Mouse (Mus musculus): ENCODE results near the gene Lhx9. TPM values are rescaled to one million over a fixed set of nuclear protein-coding genes. Genes with fewer than 3 reads are reported as not detected.
"Not testable (repeated sequence)": the region's sequence is repeated elsewhere in the genome, so short reads cannot be mapped to it uniquely, and the experiment has no call there.

The Lhx9 gene
- 0.05 and 0.07 TPM in 2 replicates for polyA plus RNA-seq (2012; rRNA removed)

- no peak for DNase-seq (ENCODE audit: low read depth in 1 of 2, low spot score in 2 of 2)
- Histone ChIP-seq H3K4me1 (ENCODE audit: control insufficient read depth, insufficient read depth, insufficient read length) (peaks cover 7% of the 10 kb centered on the region; the same call in 1 of the 2 replicates), H3K4me3 (ENCODE audit: extremely low read depth, insufficient read depth, insufficient read length) (no peak within 1 kb of the TSS), H3K27ac (ENCODE audit: insufficient read depth, low read length) (no peak within 1 kb of the TSS), H3K36me3 (ENCODE audit: control insufficient read depth, insufficient read depth, low read length) (peaks cover 2% of the 10 kb centered on the region; the same call in 1 of the 2 replicates), H3K27me3 (ENCODE audit: control insufficient read depth, insufficient read depth, low read length) (peaks cover 33% of the 10 kb centered on the region)
- TF ChIP-seq CTCF (IDR thresholded peaks at IDR 0.05; ENCODE audit: extremely low read depth, insufficient read depth, insufficient read length, insufficient replicate concordance) (no peak), POLR2A (IDR thresholded peaks at IDR 0.05; ENCODE audit: low read depth, low read length) (no peak)
- WGBS = 7% methylated on average over 33 of the region's 33 CpGs
Observed at GRCm38 (mm10) chr1:138848511-138849109, at the start of gene Lhx9. Gene Lhx9, minus strand, starts transcription at chr1:138848577.

GRCm38 (mm10) chr1:138896088-138896487 lies 47.7 kb upstream of the Lhx9 start:
- Histone ChIP-seq H3K4me1 (ENCODE audit: control insufficient read depth, insufficient read depth, insufficient read length) (no peaks in the 10 kb centered on the region), H3K27me3 (ENCODE audit: control insufficient read depth, insufficient read depth, low read length) (no peaks in the 10 kb centered on the region), H3K36me3 (ENCODE audit: control insufficient read depth, insufficient read depth, low read length) (no peaks in the 10 kb centered on the region), H3K27ac (ENCODE audit: insufficient read depth, low read length) (no peak overlapping the region), H3K4me3 (ENCODE audit: extremely low read depth, insufficient read depth, insufficient read length) (no peak overlapping the region)
- no peak for TF ChIP-seq CTCF (IDR thresholded peaks at IDR 0.05; ENCODE audit: extremely low read depth, insufficient read depth, insufficient read length, insufficient replicate concordance)
- no peak for TF ChIP-seq POLR2A (IDR thresholded peaks at IDR 0.05; ENCODE audit: low read depth, low read length)
- WGBS = 83% methylated on average over 3 of the region's 3 CpGs
- DNase-seq (ENCODE audit: low read depth in 1 of 2, low spot score in 2 of 2) = no peak

GRCm38 (mm10) chr1:138877470-138878254 lies 29.3 kb upstream of the Lhx9 start:
- no peak for TF ChIP-seq POLR2A (IDR thresholded peaks at IDR 0.05; ENCODE audit: low read depth, low read length)
- no peak for TF ChIP-seq CTCF (IDR thresholded peaks at IDR 0.05; ENCODE audit: extremely low read depth, insufficient read depth, insufficient read length, insufficient replicate concordance)
- Histone ChIP-seq H3K36me3 (ENCODE audit: control insufficient read depth, insufficient read depth, low read length) (no peaks in the 10 kb centered on the region), H3K4me3 (ENCODE audit: extremely low read depth, insufficient read depth, insufficient read length) (no peak overlapping the region), H3K27me3 (ENCODE audit: control insufficient read depth, insufficient read depth, low read length) (no peaks in the 10 kb centered on the region), H3K27ac (ENCODE audit: insufficient read depth, low read length) (no peak overlapping the region), H3K4me1 (ENCODE audit: control insufficient read depth, insufficient read depth, insufficient read length) (no peaks in the 10 kb centered on the region)
- 93% methylated on average over 14 of the region's 14 CpGs for WGBS
- no peak for DNase-seq (ENCODE audit: low read depth in 1 of 2, low spot score in 2 of 2)

- H3K36me3 ChIP-seq (ENCODE audit: control insufficient read depth, insufficient read depth, low read length) = no peaks in the 10 kb centered on the region
- no peak for DNase-seq (ENCODE audit: low read depth in 1 of 2, low spot score in 2 of 2)
- 89% methylated on average over 16 of the region's 16 CpGs for WGBS
- no peaks in the 10 kb centered on the region for H3K27me3 ChIP-seq (ENCODE audit: control insufficient read depth, insufficient read depth, low read length)
- no peak overlapping the region for H3K4me3 ChIP-seq (ENCODE audit: extremely low read depth, insufficient read depth, insufficient read length)
- TF ChIP-seq CTCF (IDR thresholded peaks at IDR 0.05; ENCODE audit: extremely low read depth, insufficient read depth, insufficient read length, insufficient replicate concordance) = no peak
- no peak for TF ChIP-seq POLR2A (IDR thresholded peaks at IDR 0.05; ENCODE audit: low read depth, low read length)
- no peak overlapping the region for H3K27ac ChIP-seq (ENCODE audit: insufficient read depth, low read length)
- no peaks in the 10 kb centered on the region for H3K4me1 ChIP-seq (ENCODE audit: control insufficient read depth, insufficient read depth, insufficient read length)
Observed at GRCm38 (mm10) chr1:138876371-138877045, 28.1 kb upstream of the Lhx9 start.

GRCm38 (mm10) chr1:138856101-138856950 lies 7.9 kb upstream of the Lhx9 start, which contains the start of gene 2310009B15Rik:
Gene 2310009B15Rik, minus strand, starts transcription at chr1:138856852.
- under 1% methylated on average over 60 of the region's 79 CpGs for WGBS
- peak within 1 kb of the TSS; percentile 84 for H3K27ac ChIP-seq (ENCODE audit: insufficient read depth, low read length)
- peak within 1 kb of the TSS; percentile 67 for H3K4me3 ChIP-seq (ENCODE audit: extremely low read depth, insufficient read depth, insufficient read length)
- peak; percentile 24; the same call in 1 of the 2 replicates for TF ChIP-seq POLR2A (IDR thresholded peaks at IDR 0.05; ENCODE audit: low read depth, low read length)
- not testable (repeated sequence) for H3K36me3 ChIP-seq (ENCODE audit: control insufficient read depth, insufficient read depth, low read length); H3K27me3 ChIP-seq (ENCODE audit: control insufficient read depth, insufficient read depth, low read length); H3K4me1 ChIP-seq (ENCODE audit: control insufficient read depth, insufficient read depth, insufficient read length)
- peak; percentile 62 to 79 for DNase-seq (ENCODE audit: low read depth in 1 of 2, low spot score in 2 of 2)

- peaks cover 24% of the 10 kb centered on the region for H3K27me3 ChIP-seq (ENCODE audit: control insufficient read depth, insufficient read depth, low read length)
- TF ChIP-seq POLR2A (IDR thresholded peaks at IDR 0.05; ENCODE audit: low read depth, low read length) (no peak), CTCF (IDR thresholded peaks at IDR 0.05; ENCODE audit: extremely low read depth, insufficient read depth, insufficient read length, insufficient replicate concordance) (no peak)
- DNase-seq (ENCODE audit: low read depth in 1 of 2, low spot score in 2 of 2) = no peak
- WGBS = 76% methylated on average over 1 of the region's 1 CpGs
- H3K4me3 ChIP-seq (ENCODE audit: extremely low read depth, insufficient read depth, insufficient read length) = no peak overlapping the region
- H3K36me3 ChIP-seq (ENCODE audit: control insufficient read depth, insufficient read depth, low read length) = peaks cover 2% of the 10 kb centered on the region; the same call in 1 of the 2 replicates
- H3K4me1 ChIP-seq (ENCODE audit: control insufficient read depth, insufficient read depth, insufficient read length) = peaks cover 7% of the 10 kb centered on the region; the same call in 1 of the 2 replicates
- no peak overlapping the region for H3K27ac ChIP-seq (ENCODE audit: insufficient read depth, low read length)
Observed at GRCm38 (mm10) chr1:138850823-138851222, 2.4 kb upstream of the Lhx9 start.
